Mouse (Mus musculus) midbrain, embryonic 16.5 days (tissue): ENCODE results near the gene Hmbs. TPM values are rescaled to one million over a fixed set of nuclear protein-coding genes. Genes with fewer than 3 reads are reported as not detected.

Experiments used
- ATAC-seq: fragments of 200-750 bp; cut with Nextera tagmentation; 2 replicates; pipeline ENCODE4 v1.8.0; 2017; ENCODE audit warnings: moderate TSS enrichment
- H3K27ac ChIP-seq: fragments of 300-500 bp; sonication (generic); 2 replicates; pipeline ENCODE4 v1.5.1; 2014; ENCODE audit warnings: mild to moderate bottlenecking, low read length, mixed read lengths
- H3K27me3 ChIP-seq: fragments of 300-500 bp; sonication (generic); 2 replicates; pipeline ENCODE4 v1.6.1; 2014; ENCODE audit warnings: low read depth, low read length, mixed read lengths; ENCODE audit not compliant: control insufficient read depth, insufficient read depth
- H3K36me3 ChIP-seq: fragments of 300-500 bp; sonication (generic); 2 replicates; pipeline ENCODE4 v1.6.1; 2014; ENCODE audit warnings: mild to moderate bottlenecking, low read length, moderate library complexity, mixed read lengths; ENCODE audit not compliant: control insufficient read depth, insufficient read depth
- H3K4me1 ChIP-seq: fragments of 300-500 bp; sonication (generic); 2 replicates; pipeline ENCODE4 v1.6.1; 2014; ENCODE audit warnings: mild to moderate bottlenecking, low read length, mixed read lengths; ENCODE audit not compliant: control insufficient read depth, insufficient read depth
- H3K4me2 ChIP-seq: fragments of 300-500 bp; sonication (generic); 2 replicates; pipeline ENCODE4 v1.6.1; 2014; ENCODE audit warnings: mild to moderate bottlenecking, low read length, mixed read lengths
- H3K4me3 ChIP-seq: fragments of 300-500 bp; sonication (generic); 2 replicates; pipeline ENCODE4 v1.5.1; 2014; ENCODE audit warnings: low read depth, mild to moderate bottlenecking, low read length, moderate library complexity, mixed read lengths
- H3K9ac ChIP-seq: fragments of 300-500 bp; sonication (generic); 2 replicates; pipeline ENCODE4 v1.6.1; 2014; ENCODE audit warnings: low read depth, low read length, mixed read lengths
- H3K9me3 ChIP-seq: fragments of 300-500 bp; sonication (generic); replicated peaks from 2 replicates; pipeline ENCODE4 v1.6.1; 2014; ENCODE audit warnings: mild to moderate bottlenecking, low read length, mixed read lengths; ENCODE audit not compliant: control insufficient read depth, poor library complexity, severe bottlenecking
- WGBS: fragments of 180-500 bp; shearing (Covaris S2); extraction: QIAGEN DNeasy Blood & Tissue Kit; methylation state at CpG from one replicate; pipeline ENCODE4 v1.1.7; 2014; 5-methylcytosine and 5-hydroxymethylcytosine counted together
- polyA plus RNA-seq: library from polyadenylated mRNA; unstranded; fragments of >200 nt; fragmentation: Nextera tagmentation; extraction: Ambion mirVana; gene quantifications from 2 replicates; pipeline ENCODE4 v1.2.1, GENCODE M21; 2015

Hmbs gene
- polyA plus RNA-seq, 1 experiment from 2014 or later: 54.7 TPM

DNA sequence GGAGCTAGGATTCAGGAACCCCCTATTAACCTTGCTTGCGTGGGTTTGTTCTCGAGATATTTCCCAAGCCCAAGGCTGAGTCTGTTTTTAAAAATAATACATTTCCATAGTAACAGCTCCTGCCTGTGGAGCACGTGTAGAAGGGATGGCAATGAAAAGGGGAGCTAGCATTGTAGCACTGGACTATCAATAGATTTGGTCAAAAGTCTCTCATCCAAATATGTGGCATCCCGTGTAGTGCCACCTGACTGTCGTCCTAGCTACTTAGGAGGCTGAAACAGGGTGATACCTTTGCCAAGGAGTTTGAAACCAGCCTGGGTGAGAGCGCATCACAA lies 23.3 kb downstream of the Hmbs start:
- no peaks in the 10 kb centered on the region; the same call in 1 of the 2 replicates for H3K36me3 ChIP-seq
- H3K9me3 ChIP-seq: no peaks in the 10 kb centered on the region
- peak overlapping the region; percentile 97 for H3K9ac ChIP-seq
- peak overlapping the region; percentile 79 for H3K27ac ChIP-seq
- H3K27me3 ChIP-seq: no peaks in the 10 kb centered on the region
- peaks cover 30% of the 10 kb centered on the region for H3K4me1 ChIP-seq
- H3K4me2 ChIP-seq: peak overlapping the region; percentile 91
- no peak for ATAC-seq
- H3K4me3 ChIP-seq: peak overlapping the region; percentile 97
- WGBS: 15% methylated on average over 6 of the region's 6 CpGs

DNA sequence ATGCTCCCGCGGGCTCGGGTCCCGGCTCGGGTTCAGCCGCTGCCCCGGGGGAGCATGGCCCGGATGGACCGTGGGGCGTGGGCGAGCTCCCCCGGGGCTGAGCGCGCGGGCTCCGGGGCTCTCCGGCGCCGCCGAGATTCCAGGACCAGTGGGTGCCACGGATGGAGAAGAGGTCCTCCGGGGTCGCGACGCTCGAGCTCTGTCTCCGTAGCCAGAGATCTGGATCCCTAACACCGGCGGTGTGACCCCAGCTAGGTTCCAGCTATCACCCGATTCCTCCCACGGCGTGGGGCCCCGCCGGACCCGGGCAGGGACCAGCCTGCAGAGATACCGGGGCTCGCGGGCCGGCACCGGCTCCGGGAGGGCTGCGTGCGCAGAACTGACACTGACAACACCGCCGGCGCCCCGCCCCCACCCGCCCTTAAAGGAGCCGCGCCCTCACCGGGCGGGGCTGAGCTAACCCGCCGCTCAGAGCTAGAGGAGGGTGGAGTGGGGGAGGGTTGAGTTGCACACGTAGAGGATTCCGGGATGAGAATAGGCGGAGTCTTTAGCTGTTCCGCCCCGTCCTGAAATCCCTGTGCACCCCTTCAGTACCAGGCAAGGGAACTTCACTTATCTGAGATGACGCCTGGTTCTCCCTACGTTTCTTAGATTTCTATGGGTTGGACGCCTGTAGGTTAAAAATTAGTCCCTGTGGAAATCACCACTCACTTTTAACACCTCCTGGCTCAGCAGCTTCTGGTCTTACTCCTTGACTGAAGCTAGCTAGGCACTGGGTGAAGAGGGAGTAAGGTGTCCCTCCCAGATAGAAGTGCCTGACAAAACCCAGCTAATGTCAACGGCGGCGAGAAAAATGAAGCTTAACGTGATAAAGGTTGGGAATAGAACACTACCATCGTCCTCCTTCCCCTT lies 23.9 kb downstream of the Hmbs start, which contains the start of gene C2cd2l:
Gene C2cd2l (minus strand): TSS at position 399 of the 912 bp plus-strand sequence.
- Histone ChIP-seq H3K4me1 (peaks cover 28% of the 10 kb centered on the region), H3K4me2 (peak within 1 kb of the TSS; percentile 91), H3K27me3 (no peaks in the 10 kb centered on the region), H3K4me3 (peak within 1 kb of the TSS; percentile 97), H3K27ac (peak within 1 kb of the TSS; percentile 79), H3K9ac (peak within 1 kb of the TSS; percentile 97), H3K9me3 (no peaks in the 10 kb centered on the region), H3K36me3 (peaks cover 4% of the 10 kb centered on the region)
- ATAC-seq: peak; percentile 97
- under 1% methylated on average over 67 of the region's 67 CpGs for WGBS

DNA sequence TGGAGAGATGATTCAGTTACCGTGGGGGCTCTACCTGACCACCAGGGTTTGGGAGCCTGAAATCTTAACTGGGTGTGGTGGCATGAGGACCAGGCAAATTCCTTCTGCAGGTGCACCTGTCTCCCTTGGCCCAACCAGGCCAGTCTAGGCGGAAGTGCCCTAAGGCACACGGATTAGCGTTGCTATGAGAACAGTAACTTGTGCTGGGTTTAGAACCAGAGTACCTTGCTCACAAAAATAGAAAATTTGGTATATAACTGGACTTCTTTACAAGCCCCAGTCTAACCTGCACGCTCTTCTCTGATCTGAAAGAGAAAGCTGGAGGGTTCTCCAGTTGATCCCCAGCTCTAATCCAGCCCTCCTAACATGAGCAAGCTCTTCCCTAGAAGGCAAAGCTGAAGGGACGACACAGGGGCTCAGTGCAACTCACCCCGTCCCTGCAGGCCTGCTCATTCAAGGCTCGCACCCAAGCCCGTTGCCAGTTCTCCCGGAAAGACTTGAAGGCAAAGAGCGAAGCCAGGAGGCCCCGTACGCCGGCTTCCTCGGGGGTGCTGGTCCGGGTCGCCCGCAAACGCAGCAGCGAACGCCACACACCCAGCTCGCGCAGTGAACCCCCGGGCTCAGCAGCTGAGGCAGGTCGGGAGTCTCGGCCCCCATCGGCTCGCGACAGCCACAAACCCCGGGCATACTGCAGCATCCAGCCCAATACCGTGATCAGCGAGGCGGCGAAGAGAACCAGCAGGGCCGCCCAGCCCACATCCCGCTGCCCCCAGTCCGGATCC lies 24.7 kb downstream of the Hmbs start:
- peak; percentile 37 for ATAC-seq

DNA sequence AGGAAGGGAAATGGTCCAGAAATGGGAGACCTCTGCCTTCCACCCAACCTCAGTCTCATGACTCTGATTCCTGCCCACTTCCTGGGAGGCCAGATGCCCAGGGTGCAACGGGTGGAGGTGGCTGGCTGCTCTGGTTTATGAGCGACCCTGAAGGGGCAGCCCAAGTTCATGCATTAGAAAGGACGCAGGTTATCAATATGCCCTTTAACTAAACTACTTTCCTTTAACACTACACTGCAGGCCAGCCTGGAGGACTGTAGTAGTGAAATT lies 25.3 kb downstream of the Hmbs start:
- peak overlapping the region; percentile 97 for H3K4me3 ChIP-seq
- peak overlapping the region; percentile 97 for H3K9ac ChIP-seq
- no peak for ATAC-seq
- peaks cover 15% of the 10 kb centered on the region for H3K36me3 ChIP-seq
- H3K4me1 ChIP-seq: peaks cover 28% of the 10 kb centered on the region
- H3K27ac ChIP-seq: no peak overlapping the region
- 30% methylated on average over 3 of the region's 3 CpGs for WGBS
- no peaks in the 10 kb centered on the region for H3K27me3 ChIP-seq
- H3K4me2 ChIP-seq: peak overlapping the region; percentile 91
- no peaks in the 10 kb centered on the region for H3K9me3 ChIP-seq

More for the DNA sequence above, 24.7 kb downstream of the Hmbs start:
- Histone ChIP-seq H3K27me3 (no peaks in the 10 kb centered on the region), H3K4me1 (peaks cover 28% of the 10 kb centered on the region), H3K4me3 (peak overlapping the region; percentile 97), H3K4me2 (peak overlapping the region; percentile 91), H3K27ac (peak overlapping the region; percentile 78), H3K9ac (peak overlapping the region; percentile 97), H3K36me3 (peaks cover 13% of the 10 kb centered on the region), H3K9me3 (no peaks in the 10 kb centered on the region)
- 2% methylated on average over 37 of the region's 37 CpGs for WGBS

DNA sequence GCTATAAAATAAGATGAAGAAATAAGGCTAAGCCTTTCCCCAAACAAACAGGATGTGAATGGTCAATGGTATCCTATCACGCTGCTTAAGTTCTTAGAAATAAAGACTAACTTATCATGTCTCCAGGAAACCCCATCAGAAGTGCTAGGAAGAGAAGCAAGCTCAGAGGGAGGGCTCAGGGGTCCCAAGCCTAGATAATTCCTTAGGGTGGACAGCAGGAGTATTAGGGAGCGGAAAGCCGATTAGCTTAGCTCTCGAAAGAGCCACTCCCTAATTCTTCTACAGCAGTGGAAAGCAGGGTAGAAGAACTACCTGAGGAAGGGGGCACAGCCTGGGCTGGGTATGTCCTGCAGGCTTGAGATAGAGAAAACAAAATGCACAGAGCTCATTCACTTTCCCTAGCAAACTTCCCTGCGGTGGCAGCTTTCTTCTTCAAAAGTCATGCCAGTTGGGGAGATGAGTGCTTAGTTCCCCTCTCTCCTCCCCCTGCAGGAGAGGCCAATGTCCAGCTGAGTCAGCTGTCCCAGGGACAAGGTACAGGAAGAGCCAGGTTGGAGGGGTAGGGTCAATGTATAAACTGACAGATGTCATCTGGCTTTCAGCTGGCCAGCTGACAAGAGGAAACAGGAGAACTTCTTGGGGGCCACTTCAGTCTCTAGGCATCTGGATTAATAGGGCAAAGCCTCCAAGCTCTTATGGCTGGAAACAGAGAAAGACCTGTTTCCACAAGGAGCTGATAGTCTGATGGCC lies 25.8 kb downstream of the Hmbs start:
- no peaks in the 10 kb centered on the region for H3K9me3 ChIP-seq
- H3K4me1 ChIP-seq: peaks cover 28% of the 10 kb centered on the region
- H3K27ac ChIP-seq: no peak overlapping the region
- 43% methylated on average over 5 of the region's 5 CpGs for WGBS
- H3K4me3 ChIP-seq: peak overlapping the region; percentile 97
- ATAC-seq: no peak
- peak overlapping the region; percentile 91 for H3K4me2 ChIP-seq
- H3K36me3 ChIP-seq: peaks cover 17% of the 10 kb centered on the region
- H3K9ac ChIP-seq: peak overlapping the region; percentile 97
- no peaks in the 10 kb centered on the region for H3K27me3 ChIP-seq

DNA sequence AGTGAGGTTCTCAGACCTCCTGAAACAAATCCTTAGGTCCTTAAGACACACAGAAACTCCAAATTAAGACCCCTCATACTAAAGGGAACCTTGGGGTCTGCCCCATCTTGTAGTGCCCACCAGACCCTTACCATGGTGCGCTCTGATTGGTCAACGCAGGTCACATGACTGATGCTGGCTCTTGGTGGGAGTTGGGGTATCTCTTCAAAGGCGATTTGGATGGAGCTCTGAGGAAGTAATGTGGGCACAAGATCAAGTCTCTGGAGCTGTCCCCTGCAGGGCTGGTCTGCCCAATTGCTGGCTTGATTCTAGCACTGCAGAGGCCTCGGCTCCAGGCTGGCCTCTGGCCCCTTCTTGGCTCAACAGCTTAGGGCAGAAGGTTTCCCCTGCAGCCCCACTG lies 26.6 kb downstream of the Hmbs start:
- Histone ChIP-seq H3K4me3 (no peak overlapping the region), H3K4me2 (peak overlapping the region; percentile 91), H3K9ac (0 out of 2 replicates have a peak overlapping the region, but pooled peaks have one; percentile 97), H3K4me1 (peaks cover 28% of the 10 kb centered on the region), H3K27ac (no peak overlapping the region), H3K27me3 (no peaks in the 10 kb centered on the region), H3K36me3 (peaks cover 17% of the 10 kb centered on the region), H3K9me3 (no peaks in the 10 kb centered on the region)
- WGBS: 69% methylated on average over 4 of the region's 4 CpGs
- no peak for ATAC-seq

DNA sequence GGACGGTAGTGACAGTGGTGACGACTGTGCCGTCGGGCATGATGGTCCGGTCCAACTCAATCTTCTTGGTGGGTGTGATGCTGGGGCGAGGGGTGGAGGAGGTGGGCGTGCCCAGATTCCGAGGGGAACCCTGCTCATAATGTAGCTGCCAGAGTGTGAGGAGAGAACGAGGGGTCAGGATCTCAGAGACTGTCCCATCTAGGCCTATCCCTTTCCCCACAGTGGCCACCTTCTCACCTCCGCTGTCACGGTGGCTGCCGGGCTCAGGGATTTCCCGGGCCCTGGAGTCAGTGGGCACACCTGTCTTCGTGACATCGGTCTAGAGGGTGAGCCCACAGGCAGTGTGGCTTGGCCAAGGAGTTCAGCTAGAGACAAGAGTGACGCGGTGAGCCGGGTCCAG lies 29.1 kb downstream of the Hmbs start:
- no peaks in the 10 kb centered on the region for H3K27me3 ChIP-seq
- ATAC-seq: no peak
- peaks cover 21% of the 10 kb centered on the region for H3K4me1 ChIP-seq
- H3K4me2 ChIP-seq: no peak overlapping the region
- 96% methylated on average over 18 of the region's 18 CpGs for WGBS
- no peak overlapping the region for H3K9ac ChIP-seq
- H3K4me3 ChIP-seq: no peak overlapping the region
- H3K36me3 ChIP-seq: peaks cover 19% of the 10 kb centered on the region
- no peaks in the 10 kb centered on the region for H3K9me3 ChIP-seq
- H3K27ac ChIP-seq: no peak overlapping the region

DNA sequence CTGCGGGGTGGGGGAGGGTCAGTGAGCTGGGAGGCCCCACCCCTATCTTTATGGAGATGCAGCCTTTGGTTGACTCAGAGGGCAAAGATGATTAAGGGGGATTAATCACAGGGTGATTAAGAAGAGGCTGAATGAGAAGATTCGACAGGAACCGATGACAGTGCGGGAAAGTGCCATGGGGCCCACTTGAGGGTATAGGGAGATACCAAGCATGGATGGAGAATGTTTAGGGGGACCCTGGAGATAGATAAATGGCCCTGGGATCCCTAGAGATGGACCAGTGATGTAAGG lies 29.8 kb downstream of the Hmbs start:
- 54% methylated on average over 4 of the region's 4 CpGs for WGBS
- Histone ChIP-seq H3K9me3 (no peaks in the 10 kb centered on the region), H3K36me3 (peaks cover 19% of the 10 kb centered on the region)

More for the DNA sequence above, 29.8 kb downstream of the Hmbs start:
- Histone ChIP-seq H3K4me3 (no peak overlapping the region), H3K4me1 (peaks cover 19% of the 10 kb centered on the region), H3K4me2 (no peak overlapping the region), H3K9ac (no peak overlapping the region), H3K27me3 (no peaks in the 10 kb centered on the region), H3K27ac (no peak overlapping the region)
- ATAC-seq: no peak
